Mouse (Mus musculus) 3134 (cell line): ENCODE data around the gene Pfkm.

Experiments used
- DNase-seq: peaks from one replicate; pipeline ENCODE4 v3.0.0-alpha.2; 2011; ENCODE audit warnings: low spot score; ENCODE audit not compliant: insufficient read length; ENCODE audit errors: extremely low read depth

The Pfkm gene

DNA sequence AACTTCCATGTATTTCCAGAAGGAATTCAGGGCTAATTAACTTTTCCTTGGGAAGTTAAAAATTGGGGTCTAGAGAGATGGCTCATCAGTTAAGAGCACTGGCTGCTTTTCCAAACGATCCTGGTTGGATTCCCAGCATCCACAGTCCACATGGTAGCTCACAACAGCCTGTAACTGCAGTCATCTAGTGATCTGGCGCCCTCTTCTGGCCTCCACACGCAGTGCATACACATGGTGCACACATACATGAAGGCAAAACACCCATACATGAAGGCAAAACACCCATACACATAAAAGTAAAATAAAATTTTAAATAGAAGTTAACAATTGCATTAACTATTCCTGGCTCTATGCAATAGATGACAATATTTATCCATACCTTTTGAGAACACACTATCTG is 4.6 kb downstream of the Pfkm start:
- no peak for DNase-seq

DNA sequence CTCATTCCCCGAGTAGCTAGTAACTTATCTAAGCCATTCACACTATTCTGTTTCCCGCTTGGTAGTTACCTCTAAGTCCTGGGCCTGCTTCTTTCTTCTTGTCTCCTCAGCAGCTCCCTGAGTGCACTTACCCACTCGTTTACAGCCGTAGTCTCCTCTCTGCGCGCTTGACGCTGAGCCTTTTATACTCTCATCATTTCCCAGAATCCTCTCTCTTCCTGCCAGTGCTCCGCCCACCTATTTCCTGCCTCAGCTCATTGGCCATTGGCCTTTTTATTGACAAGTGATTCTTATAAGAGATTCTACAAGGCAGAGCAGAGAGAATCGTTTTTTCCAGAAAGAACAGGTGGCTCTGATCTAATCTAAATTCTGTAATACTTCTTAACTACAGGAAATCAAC is 6.1 kb downstream of the Pfkm start:
- DNase-seq, result no peak

DNA sequence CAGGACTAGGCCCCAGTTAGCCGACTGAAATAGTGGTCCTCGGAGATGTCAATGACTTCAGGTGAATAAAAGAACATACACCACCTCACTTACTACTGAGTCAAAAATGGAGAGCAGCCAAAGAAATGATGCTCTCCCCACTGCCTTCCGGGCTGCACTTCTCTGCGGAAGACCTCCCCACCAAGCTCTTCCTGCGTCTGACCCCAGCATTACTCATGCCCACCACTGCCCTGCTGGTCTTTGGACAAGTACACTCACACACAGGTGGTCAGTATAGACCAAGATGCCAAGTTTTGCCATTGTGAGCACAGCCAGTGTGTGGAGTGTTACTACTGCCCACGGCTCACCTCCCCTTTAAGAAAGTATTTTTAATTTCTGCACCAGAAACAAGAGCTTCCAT is 10.0 kb downstream of the Pfkm start:
- no peak for DNase-seq

DNA sequence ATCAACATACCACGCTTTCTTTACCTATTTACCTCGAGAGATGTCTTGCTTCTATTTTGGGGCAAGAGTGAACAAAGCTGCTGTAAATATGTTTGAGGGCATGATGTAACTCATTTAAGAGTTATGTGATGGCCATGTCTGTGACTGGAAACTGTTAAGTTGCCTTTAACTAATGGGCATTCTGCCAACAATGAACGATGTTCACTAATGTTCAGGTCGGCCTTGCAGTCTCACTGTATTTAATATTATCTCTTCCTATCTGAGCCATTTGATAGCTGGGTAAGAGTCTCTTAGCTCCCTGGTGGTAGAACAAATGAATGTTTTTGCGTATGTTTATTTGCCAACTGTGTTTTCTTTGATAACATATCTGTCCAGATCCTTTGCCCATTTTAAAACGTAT is 14.1 kb downstream of the Pfkm start:
- DNase-seq, result no peak

DNA sequence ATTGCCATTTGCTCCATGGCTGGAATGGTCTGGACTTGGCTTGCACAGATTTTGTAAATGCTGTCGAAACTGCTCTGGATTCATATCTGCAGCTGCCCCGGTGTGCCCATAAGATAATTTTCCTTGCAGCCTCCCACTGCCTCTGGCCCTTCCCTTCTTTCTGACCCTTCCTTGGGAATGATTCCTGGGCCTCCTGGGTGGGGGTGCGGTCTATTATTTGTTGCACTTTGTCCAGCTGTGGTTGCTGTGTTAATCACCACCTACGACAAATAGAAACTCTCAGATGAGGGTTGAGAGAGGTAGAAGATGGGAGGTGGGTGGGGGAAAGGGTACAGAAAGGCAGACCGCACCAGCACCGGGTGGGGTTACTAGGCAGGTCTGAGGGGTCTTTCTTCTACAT is 14.8 kb downstream of the Pfkm start:
- no peak for DNase-seq

DNA sequence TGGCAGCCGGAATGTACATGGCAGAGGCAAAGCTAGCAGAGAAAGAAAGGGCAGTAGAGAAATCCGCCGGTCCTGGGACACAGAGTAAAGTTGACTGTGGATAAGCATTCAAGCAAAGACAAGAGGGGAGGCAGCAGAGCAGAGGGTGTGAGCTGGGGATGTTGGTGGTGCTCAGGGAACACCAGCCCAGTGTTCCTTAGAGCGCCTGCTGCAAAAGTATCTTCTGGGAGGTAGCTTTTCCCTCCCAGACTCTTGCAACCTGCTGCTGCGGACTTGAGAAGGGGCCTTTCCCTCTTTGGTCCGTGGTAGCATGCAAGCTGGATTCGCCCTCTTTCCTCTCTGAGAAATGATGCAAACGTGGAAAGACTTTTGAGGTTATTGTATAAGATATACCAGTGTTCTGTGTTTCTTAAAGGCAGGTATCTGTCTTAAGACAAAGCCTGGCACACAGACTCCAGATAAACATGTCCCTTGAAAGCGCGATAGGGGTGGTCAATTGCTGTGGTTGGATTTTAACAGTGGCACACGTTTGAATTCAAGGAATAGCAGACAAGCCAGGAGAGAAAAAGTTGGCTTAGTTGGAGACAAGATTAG is 15.4 kb downstream of the Pfkm start:
- DNase-seq, result no peak

DNA sequence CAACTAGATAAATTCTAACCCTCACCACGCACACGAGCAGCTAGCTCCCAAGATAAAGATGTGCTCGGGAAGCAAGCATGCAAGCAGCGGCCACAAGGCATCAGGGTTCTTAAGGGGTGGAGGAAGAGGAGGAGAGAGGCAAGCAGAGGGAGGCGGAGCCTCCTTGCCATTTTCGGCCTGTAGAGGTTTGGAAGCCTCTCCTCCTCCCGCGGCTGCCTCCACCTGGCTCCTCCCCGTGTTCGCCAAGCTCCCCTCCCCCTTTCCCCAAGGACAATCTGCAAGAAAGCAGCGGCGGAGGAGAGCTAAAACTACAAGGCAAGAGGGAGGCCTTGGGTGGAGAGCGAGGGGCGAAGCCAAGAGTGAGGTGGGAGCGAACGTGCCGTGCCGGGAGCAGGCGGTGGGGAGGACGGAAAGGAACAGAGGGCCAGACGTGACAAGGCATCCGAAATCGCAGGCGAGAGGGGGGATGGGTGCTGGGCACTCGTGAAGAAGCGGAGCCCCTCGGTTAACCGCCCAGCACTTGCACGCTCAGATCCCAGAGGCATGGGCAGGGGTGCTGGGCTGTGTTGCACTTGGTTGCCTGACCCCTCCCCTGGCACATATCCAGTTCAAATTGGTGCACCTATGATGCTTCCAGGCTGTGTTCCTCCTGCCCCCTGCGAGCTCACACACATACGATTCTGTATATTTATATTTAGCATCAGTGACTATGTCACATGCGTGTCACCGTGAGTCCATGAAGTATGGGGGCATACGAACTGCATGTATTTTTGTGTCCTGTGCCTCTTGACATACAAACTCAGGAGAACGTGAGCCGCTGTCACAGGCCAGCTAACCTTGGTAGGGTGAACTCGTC is 16.1 kb downstream of the Pfkm start:
- peak; percentile 88 for DNase-seq

DNA sequence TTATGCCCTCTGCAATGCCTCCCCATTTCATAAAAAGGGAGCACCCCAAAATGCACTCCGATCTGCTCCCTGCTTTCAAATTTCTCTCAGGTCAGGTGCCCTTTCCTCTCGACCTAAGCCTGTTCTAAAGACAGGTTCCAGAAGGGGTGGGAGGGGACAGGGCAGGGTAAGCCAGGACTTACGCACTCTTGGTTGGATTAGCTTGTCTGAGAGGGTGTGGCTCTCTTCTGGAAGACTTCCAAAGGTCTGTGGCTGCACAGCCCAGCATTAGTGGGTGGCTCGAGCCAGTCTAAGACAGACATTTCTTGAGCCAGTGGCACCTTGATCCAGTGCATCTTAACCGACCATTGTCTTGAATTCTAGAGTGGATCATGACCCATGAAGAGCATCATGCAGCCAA is 19.4 kb downstream of the Pfkm start:
- peak; percentile 39 for DNase-seq

DNA sequence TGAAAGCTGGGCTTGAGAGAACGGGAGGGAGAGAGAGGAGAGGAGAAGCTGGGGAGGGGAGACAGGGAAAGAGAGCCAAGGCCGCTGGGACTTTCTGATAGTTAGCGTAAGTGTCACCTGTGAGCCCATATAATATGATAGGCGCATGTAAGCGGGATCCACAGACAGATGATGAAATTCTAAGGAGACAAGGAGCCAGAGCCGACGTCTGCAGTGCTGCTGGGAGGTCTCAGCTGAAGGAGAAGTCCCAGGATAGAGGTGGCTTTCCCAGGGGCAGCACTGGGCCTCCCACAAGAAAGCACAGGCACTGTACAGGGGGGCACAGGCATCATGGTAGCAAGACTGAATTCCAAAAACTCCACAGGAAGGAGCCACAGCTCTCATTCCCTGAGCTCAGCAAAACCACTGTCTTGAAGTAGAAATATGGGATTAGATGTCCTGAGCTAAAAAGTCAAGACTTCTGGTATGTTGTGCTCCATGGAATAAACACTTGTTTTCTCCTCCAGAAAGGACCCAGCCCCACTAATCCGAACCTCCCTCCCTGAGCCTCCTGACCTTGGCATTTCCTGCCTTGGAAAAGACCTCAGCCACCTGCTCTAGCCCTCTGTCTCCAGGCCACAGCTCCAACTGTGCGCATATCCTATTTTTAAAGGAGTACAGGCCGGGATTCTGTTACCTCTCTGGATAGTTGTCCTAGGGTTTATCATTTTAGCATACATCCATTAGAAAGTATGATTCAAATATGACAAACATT is 21.9 kb downstream of the Pfkm start:
- no peak for DNase-seq

DNA sequence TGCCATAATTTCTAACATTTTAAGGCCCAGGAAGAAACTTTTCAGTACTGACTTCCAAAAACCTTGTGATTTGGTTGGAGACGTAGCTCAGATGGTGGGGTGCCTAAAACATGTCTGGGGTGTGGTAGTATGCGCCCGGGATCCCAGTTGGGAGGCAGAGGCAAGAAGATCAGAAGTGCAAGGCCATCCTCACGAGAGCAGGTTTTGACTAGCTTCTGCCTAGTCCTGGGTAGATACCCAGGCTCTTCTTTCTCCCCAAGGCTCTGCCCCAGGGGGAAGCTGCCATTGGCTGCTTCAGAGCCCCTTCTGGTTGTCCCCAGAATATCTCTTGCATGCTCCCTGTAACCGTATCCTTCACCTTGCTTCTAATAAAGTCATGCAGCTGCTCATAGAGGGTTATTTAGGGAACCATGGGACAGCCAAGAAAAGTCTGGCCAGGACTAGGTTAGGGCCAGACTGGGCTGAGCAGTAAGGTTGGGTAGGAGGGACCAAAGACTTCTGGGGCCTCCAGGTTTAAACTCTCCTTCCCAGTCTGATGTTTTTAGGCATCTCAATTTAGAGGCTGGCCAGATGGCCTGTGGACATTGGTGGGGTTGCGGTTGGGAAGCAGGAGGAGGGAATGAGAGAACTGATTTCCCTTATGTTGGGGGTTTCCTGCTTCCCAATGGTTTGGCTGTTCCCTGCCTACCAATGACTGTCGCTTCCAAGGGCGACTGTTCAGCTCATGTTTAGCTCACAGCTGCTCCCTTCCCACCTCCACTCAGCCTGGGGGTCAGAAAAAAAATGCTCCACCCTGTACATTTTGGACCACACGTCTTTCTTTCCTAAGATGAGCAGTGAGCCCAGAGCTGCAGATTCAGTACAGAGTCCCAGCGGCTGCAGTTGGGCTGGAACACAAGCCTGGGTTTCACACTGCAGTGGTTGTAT is 22.7 kb downstream of the Pfkm start:
- DNase-seq, result no peak

DNA sequence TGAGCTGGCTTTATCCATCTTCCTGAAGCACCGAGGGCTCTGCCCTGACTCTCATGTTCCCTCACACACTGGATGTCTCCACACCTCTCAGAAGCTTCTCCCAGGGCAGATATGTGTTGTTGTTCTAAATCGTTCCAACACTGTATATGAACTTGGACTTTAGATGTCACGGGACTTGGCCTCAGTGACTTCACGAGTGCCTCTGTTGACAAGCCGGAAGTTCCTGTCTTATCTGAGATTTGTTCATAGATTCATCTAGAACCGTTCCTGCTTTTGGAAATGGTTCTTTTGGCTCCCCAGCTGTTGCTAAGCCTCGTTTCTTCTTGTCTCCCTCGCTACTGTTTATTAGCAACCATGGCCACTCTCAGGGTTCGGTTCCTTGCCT is 23.4 kb downstream of the Pfkm start:
- no peak for DNase-seq

DNA sequence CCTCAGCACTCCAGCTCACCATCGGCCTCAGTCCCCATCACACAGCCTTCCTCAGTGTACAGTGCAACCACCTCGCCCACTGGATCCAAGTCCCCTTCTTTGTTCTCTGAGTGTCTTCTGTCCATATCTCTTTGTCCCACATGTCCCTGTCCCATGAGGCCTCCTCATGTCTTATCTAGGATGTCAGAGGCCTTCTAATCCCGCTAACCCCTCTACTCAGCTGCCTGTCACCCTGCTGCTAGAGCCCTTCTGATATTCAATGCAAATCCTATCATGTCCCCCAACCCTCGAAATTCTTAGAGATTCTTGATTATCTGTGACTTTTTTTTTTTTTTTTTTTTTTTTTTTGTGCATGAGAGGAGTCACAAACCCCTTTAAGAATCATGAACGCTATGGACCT is 23.9 kb downstream of the Pfkm start:
- no peak for DNase-seq

DNA sequence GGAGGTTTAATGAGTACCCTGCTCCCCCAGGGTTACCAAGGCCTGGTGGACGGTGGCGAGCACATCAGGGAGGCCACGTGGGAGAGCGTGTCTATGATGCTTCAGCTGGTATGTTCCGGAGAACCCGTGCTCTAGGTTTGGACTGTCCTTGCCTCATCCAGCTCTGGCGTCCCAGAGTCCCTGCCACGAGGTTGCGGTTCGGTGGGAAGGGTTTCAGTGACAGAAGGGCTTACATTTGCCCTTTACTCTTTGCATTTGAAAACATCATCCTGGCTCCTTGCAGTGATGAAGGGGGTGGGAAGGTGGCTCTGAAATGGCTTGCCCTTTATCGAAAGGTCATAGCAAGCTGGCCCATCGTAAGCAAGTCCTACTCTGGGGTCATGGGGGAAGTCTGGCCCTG is 27.0 kb downstream of the Pfkm start:
- DNase-seq, result no peak

DNA sequence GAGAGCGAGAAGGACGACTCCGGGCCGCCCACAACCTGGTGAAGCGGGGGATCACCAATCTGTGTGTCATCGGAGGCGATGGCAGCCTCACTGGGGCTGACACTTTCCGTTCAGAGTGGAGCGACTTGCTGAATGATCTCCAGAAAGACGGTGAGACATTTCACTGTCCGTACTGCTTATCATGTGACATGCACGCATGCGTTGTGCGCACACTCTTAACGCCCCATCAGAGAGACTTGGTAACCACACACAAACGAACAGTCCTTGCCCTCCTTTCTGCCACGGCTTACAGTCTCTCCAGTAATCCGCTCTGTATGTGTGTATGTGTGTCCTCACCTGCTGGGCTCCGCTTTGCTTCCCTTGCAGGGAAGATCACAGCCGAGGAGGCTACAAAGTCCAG is 28.4 kb downstream of the Pfkm start:
- DNase-seq, result no peak

DNA sequence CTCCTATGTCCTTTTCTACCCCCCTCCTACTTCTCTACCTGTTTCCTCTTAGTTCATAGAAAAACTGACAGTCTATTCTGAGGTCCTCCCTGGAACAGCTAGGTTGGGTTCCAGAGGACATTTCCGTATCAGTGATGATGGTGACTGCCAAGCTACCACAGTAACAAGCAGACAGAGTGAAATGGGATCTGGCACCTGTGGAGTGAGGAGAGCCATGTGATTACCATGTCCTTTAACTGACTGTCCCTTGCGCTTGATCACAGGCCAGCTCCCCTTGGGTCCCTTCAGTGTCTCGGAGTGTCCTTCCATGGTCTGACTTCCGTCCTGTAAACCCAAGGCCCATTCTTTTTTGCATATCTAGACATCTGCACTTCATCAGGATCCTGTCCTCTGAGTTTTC is 38.6 kb downstream of the Pfkm start:
- DNase-seq, result no peak

DNA sequence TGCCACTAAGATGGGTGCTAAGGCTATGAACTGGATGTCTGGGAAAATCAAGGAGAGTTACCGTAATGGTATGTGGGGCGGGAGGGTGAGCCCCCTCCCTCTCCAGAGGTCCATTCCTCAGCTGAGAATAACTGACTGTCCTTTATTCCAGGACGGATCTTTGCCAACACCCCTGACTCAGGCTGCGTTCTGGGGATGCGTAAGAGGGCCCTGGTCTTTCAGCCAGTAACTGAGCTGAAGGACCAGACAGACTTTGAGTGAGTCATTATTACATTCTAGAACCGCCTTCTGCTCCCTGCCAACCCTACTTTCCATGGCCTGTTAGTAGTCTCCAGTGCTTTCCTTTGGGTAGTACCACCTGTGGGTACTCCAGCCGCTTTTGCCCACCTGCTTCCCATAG is 39.1 kb downstream of the Pfkm start:
- no peak for DNase-seq

DNA sequence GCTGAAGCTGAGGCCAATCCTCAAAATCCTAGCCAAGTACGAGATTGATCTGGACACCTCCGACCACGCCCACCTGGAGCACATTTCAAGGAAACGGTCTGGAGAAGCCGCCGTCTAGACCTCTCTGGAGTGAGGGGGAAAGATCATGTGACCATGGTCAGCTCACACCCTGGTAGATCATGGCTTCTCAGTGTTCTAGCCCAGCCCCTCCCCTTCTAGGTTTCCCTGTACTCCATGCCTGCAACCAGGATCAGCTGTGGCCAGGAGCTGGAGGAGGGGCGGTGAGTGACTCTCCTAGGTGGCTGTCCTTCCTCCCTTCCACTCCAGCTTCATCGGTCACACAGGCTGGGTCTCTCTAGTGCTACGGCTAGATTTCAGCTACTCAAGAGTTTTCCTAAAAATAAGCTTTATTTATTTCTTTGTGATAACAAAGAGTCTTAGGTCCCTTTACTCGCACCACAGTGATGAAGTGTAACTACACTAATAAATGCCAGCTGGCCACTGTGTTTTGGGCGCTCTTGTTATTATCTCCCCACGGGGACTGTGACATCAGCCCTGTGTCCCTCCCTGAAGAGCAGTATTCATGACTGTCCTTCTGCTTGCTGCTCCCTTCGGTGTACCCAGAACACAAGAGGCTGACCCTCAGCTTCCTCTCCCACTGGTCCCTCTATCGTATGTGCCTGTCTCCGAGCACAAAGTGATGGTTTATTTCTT is 39.7 kb downstream of the Pfkm start:
- DNase-seq, result no peak

DNA sequence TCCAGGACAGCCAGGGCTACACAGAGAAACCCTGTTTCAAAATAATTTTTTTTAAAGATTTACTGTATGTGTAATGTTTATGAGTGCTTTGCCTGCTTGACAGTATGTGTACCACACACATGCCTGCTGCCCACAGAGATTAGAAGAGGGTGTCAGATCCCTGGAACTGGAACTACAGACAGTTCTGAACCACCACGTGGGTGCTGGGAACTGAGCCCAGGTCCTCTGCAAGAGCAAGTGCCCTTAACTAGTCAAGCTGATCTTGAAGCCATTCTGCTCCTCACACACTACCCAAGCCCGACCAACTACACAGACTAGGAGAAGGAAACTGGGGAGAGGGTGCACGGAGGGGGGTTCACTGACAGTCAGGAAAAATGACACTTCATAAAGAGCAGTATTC is 41.1 kb downstream of the Pfkm start:
- DNase-seq, result no peak

DNA sequence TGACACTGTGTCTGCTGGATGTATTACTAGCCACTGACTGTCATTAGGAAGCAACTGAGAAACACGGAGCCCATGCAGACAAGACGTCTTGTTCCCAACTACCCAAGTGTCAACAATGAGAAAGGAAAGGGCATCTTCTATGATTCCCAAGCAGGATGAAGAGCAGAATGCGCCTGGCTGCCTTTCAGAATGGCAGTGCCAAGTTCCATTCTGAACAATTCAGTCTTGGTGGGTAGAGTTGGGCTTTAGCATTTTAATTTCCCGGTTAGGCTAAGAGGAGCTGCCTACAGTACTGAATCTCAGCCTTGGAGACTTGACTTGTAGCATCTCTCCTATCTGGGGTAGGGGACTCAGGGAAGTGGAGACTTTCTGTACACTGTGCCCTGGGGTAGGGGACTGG is 41.6 kb downstream of the Pfkm start:
- no peak for DNase-seq

DNA sequence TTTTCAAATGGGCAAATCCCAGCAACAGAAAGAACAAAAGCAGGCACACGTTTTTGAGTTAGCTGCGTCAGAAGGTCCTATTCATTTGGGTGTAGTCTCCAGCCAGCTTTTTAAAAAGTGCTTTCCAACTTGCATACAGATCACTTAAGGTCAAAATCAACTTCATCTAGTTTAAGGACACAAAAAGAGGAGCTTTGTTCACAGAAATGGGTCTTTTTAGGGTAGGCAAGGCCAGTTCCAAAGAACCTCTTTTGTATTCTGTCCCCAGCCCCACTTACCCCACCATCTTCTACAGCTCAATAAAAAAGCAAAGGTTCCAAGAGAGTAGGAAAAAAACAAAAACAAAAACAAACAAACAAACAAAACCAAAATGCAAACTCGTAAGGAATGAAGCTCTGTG is 42.3 kb downstream of the Pfkm start:
- no peak for DNase-seq
